Mouse (Mus musculus) cerebellum, adult 2 months (tissue): ENCODE data around the gene Fstl4.

ENCODE experiments used
- CTCF ChIP-seq: fragments of 200-500 bp; IDR thresholded peaks from 2 replicates; pipeline ENCODE4 v1.5.1; 2011; ENCODE audit warnings: low read depth, mild to moderate bottlenecking, control low read depth, low read length, moderate library complexity, borderline replicate concordance; ENCODE audit not compliant: insufficient read depth
- POLR2A ChIP-seq: fragments of 200-500 bp; IDR thresholded peaks from 2 replicates; pipeline ENCODE4 v1.6.1; 2011; ENCODE audit warnings: low read length, control low read depth, borderline replicate concordance; ENCODE audit not compliant: insufficient read depth

DNA sequence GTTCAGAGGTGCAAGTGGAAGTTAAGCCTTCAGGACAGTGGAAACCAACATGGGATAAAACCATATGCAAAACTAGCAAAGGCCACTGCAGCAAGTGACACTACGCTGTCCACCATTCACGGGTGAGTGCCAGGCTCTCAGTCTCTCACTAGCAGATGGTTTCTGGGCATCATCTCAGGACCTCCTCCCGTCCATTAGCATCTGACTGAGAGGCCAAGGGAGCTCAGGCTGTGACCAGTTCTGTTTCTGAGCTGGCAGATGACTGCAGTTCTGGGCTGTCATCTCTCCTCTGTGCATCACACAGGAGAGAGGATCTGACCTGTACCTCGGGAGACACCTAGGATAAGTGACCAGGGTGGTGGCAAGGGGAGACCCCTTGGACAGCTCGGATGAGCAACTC lies 249.5 kb downstream of the Fstl4 start:
- no peak for TF ChIP-seq POLR2A
- no peak for TF ChIP-seq CTCF
